Mouse (Mus musculus): ENCODE measurements around the gene B3galnt1. TPM values are rescaled to one million over a fixed set of nuclear protein-coding genes. Genes with fewer than 3 reads are reported as not detected.

B3galnt1 gene
- total RNA-seq, 2 experiments from 2014 or later = 42.0 to 43.9 TPM

DNA sequence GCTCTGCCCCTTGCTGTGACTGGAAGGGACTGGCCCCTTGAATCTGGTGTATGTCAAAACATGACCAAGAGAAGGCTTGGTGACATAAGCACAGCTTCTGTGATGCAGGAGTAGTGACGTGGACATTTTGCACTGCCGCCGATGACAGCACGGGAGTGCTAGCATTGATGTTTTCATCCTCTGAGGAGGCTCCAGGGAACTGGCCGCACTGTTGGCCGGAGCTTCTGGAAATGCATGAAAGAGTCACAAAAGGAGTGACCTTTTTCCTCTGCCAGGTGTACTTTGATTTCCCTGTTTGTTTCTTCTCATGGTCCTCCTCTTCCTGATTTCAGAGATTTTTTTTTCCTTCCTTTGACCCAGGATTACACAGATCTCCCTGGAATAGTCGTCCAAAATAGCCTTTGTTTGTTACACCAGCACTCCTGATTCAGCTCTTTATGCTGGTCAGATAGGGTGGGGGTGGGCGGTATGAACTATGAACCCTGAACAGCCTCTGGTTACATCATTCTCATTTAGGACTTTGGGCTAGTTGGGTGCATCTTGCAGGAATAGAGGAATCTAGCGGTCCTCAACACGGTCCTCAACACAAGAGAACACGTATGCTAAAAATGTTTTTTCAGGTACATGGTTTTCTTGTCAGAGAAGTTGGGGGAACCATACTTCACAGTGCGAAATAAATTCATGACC is 42.5 kb downstream of the B3galnt1 start:
- H3K27ac ChIP-seq = no peak overlapping the region
- no peak for DNase-seq (ENCODE audit: low spot score in 2 of 2)
- H3K4me3 ChIP-seq = no peak overlapping the region
- no peak for TF ChIP-seq CTCF (conservative IDR thresholded peaks at IDR 0.05)

DNA sequence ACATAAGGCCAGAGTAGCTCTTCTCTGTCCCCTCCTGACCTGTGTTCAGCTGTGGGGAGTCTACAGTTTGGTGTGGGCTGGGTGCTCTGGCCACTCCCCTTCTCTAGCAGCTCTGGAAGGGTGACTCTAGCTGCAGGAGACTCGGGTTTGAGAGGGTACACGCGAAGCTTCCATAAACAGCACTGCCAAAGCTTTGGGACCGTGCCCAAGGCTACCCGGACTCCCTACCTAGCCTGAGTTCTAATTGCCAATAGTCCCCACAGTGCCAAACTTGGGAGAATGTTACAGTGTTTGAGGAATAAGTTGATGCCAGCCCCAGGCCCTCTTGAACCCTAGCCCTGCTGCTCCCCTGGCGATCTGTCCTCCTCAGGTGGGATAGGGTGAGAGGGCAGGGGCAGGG is 43.2 kb downstream of the B3galnt1 start:
- TF ChIP-seq CTCF (conservative IDR thresholded peaks at IDR 0.05) = no peak
- DNase-seq (ENCODE audit: low spot score in 2 of 2) = no peak
- Histone ChIP-seq H3K4me3 (no peak overlapping the region), H3K27ac (no peak overlapping the region)

- H3K4me3 ChIP-seq = no peak overlapping the region
- no peak for TF ChIP-seq CTCF (conservative IDR thresholded peaks at IDR 0.05)
Measured at GRCm38 (mm10) chr3:69549602-69550001, 49.2 kb downstream of the B3galnt1 start.

GRCm38 (mm10) chr3:69548704-69549455 is 49.9 kb downstream of the B3galnt1 start:
- no peak for DNase-seq (ENCODE audit: low spot score in 2 of 2)
- no peak for TF ChIP-seq CTCF (conservative IDR thresholded peaks at IDR 0.05)
- Histone ChIP-seq H3K27ac (no peak overlapping the region), H3K4me3 (no peak overlapping the region)

More at GRCm38 (mm10) chr3:69549602-69550001, 49.2 kb downstream of the B3galnt1 start:
- no peak for DNase-seq (ENCODE audit: low spot score in 2 of 2)
- no peak overlapping the region for H3K27ac ChIP-seq

GRCm38 (mm10) chr3:69545017-69545416 is 53.7 kb downstream of the B3galnt1 start:
- peak overlapping the region; percentile 90 for H3K27ac ChIP-seq
- TF ChIP-seq CTCF (conservative IDR thresholded peaks at IDR 0.05) = no peak
- no peak overlapping the region for H3K4me3 ChIP-seq
- no peak for DNase-seq (ENCODE audit: low spot score in 2 of 2)

- no peak for TF ChIP-seq CTCF (conservative IDR thresholded peaks at IDR 0.05)
- no peak overlapping the region for H3K4me3 ChIP-seq
- no peak for DNase-seq (ENCODE audit: low spot score in 2 of 2)
- H3K27ac ChIP-seq = peak overlapping the region; percentile 78; the same call in 1 of the 2 replicates
Measured at GRCm38 (mm10) chr3:69543730-69544129, 55.0 kb downstream of the B3galnt1 start.

GRCm38 (mm10) chr3:69542962-69543361 is 55.8 kb downstream of the B3galnt1 start:
- peak; percentile 56 to 64 for DNase-seq (ENCODE audit: low spot score in 2 of 2)
- no peak for TF ChIP-seq CTCF (conservative IDR thresholded peaks at IDR 0.05)
- Histone ChIP-seq H3K4me3 (no peak overlapping the region), H3K27ac (peak overlapping the region; percentile 78)

DNA sequence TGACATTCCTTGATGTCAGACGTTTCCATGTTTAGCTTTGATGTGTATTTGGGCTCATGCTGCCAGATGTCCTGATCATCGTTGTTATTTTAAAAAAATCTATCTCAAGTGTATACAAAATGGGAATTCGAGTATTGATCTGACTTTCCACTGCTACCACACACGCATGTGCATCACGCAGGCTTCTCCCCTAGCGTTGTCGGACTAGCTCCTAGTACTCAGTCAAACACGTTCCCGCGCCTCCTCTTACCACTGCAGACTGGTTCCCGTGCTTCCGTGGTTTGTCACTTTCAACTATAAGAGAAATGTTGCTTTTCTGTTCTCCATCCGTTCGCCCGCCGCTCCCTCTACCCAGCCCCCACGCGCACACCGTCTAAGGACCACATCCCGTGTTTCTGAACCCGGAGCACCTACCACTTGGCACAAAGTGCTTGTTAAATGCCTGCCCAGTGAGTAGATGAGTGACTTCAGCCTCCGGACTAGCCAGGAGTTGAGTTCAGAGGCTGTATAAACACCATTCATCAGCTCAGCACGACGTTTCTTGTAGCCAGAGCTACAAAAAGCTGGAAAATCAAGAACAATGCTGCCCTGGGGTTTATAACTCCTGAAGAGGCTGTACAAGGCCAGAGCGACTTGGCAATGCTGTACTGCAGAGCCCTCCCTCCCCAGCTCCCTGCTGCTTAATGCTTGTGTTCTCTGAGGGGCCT is 62.7 kb downstream of the B3galnt1 start:
- H3K27ac ChIP-seq = peak overlapping the region; percentile 73
- no peak for DNase-seq (ENCODE audit: low spot score in 2 of 2)

GRCm38 (mm10) chr3:69535486-69535885 is 63.3 kb downstream of the B3galnt1 start:
- TF ChIP-seq CTCF (conservative IDR thresholded peaks at IDR 0.05) = no peak

More for the DNA sequence above, 62.7 kb downstream of the B3galnt1 start:
- TF ChIP-seq CTCF (conservative IDR thresholded peaks at IDR 0.05) = no peak
- H3K4me3 ChIP-seq = peak overlapping the region; percentile 11; the same call in 1 of the 2 replicates

DNA sequence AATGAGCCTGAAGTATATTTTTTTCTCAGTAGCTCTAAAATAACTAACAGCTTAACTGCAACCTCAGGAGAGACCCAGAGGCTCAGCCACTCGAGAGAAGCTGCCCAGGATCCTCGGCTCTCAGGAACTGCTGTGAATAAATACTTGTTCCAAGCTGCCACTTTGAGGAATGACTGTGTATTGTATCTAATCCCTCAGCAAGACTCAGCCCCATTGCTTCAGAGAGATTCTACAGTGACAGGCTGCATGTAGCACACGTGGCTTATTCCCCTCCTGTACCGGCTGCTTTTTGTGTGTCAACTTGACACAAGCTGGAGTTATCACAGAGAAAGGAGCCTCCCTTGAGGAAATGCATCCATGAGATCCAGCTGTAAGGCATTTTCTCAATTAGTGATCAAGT is 66.1 kb downstream of the B3galnt1 start:
- no peak overlapping the region for H3K27ac ChIP-seq
- no peak for DNase-seq (ENCODE audit: low spot score in 2 of 2)
- no peak for TF ChIP-seq CTCF (conservative IDR thresholded peaks at IDR 0.05)
- H3K4me3 ChIP-seq = no peak overlapping the region

More at GRCm38 (mm10) chr3:69535486-69535885, 63.3 kb downstream of the B3galnt1 start:
- peak overlapping the region; percentile 73 for H3K27ac ChIP-seq
- DNase-seq (ENCODE audit: low spot score in 2 of 2) = no peak
- H3K4me3 ChIP-seq = no peak overlapping the region

GRCm38 (mm10) chr3:69531511-69531910 is 67.2 kb downstream of the B3galnt1 start:
- Histone ChIP-seq H3K4me3 (no peak overlapping the region), H3K27ac (no peak overlapping the region)
- no peak for TF ChIP-seq CTCF (conservative IDR thresholded peaks at IDR 0.05)
- no peak for DNase-seq (ENCODE audit: low spot score in 2 of 2)

- H3K27ac ChIP-seq = no peak overlapping the region
- DNase-seq (ENCODE audit: low spot score in 2 of 2) = no peak
- no peak overlapping the region for H3K4me3 ChIP-seq
- no peak for TF ChIP-seq CTCF (conservative IDR thresholded peaks at IDR 0.05)
Measured at GRCm38 (mm10) chr3:69529576-69529975, 69.2 kb downstream of the B3galnt1 start.

DNA sequence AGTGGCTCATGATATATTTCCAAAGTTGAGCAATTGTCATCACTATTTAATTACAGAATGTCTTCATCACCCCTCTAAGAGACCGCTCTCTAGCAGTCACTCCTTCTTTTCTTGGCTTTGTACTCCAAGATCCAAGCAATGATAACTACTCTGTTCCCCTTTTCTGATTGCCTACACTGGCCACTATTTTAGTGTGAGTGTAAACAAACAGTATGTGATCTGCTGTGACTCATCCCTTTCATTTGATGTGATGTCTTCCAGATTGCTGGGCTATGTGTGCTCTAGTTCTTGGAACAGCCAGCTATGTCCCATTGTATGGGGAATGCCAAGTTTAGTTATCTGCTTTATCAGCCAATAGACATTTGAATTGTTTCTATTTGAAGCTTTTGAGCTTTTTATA is 71.4 kb downstream of the B3galnt1 start:
- H3K4me3 ChIP-seq = no peak overlapping the region
- TF ChIP-seq CTCF (conservative IDR thresholded peaks at IDR 0.05) = no peak
- no peak for DNase-seq (ENCODE audit: low spot score in 2 of 2)
- no peak overlapping the region for H3K27ac ChIP-seq
